Mouse (Mus musculus): ENCODE data around the gene Neurl4.

The Neurl4 gene

DNA sequence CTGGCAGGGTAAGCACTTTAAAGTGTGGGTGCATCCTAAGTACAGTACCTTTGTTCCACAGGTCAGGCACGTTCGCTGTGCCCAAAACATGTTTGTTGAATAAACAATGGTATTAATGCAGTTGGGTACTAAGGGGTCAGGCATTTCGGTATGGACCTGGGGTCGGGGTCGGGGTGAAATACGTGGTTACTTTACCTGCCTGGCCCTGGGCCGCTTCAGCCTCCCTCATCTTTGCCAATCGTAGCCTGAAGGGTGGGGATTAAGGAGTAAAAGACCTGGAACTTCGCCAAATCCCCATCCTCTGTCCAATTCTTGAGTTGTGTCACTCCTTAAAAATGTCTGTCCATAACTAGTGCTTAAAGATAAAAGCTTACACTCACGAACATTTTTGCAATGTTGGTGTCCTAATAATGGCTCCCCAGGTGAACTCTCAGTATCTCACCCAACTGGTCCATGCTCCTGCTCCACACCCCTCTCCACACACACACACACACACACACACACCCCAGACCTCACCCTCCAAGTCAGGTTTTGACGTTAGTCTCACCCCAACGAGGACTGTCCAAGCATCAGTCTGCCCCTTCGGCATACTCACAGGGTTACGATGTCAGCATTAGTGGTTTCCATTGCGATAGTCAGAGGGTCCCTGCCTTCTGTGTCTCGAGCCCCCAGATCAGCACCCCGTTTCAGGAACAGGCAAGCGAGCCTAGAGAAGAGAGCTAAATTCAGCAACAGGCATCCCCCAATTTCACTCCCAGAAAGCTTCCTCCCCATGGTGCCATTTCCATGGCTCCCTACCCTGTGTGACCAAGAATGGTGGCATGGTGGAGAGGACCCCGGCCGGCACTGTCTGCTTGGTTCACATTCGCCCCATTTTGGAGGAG lies 18.8 kb upstream of the Neurl4 start:
- no peak for DNase-seq (ENCODE audit: low spot score)

DNA sequence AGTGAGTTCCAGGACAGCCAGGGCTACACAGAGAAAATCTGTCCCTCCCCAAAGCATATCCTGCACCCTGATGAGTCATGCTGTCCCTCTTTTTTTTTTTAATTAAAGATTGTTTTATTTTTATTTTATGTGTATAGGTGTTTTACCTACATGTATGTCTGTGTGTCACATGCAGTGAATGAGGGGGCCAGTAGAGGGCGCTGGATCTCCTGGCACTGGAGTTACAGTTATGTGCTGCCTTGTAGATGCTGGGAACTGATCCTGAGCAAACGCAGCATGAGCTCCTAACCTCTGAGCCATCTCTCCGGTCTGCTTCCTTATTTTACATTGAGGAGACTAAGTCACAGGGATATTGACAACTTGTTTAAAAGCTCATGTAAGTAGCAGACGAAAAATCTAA lies 17.8 kb upstream of the Neurl4 start:
- no peak for DNase-seq (ENCODE audit: low spot score)

DNA sequence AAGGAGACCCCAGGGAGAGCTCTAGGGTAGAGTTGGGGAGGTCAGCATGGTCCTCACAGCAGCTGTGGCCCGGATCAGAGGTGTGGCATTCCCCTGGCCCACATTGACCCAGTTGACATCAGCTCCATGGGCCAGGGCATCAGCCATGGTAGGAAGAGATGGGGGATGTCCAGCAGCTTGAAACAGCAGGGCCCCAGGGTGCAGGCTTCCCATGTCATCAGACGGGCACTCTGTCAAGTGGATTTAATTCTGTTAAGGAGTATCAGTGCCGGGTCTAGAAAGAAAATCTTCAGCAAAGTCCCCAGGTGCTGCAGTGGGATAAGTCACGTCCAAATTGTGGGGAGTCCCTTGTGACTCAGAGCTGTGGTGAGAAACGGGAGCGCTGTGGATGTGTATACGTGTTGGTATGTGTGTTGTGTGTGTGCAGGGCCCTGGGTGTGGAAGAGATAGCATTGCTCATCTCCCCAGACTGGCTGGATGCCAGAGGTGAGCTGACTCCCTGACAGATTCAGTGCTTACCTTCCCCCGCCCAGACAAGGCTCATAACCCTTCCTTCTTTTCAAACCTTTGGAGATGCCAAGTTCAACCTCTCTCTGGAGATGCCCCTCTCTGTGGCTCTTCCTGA lies 17.2 kb upstream of the Neurl4 start:
- no peak for DNase-seq (ENCODE audit: low spot score)

DNA sequence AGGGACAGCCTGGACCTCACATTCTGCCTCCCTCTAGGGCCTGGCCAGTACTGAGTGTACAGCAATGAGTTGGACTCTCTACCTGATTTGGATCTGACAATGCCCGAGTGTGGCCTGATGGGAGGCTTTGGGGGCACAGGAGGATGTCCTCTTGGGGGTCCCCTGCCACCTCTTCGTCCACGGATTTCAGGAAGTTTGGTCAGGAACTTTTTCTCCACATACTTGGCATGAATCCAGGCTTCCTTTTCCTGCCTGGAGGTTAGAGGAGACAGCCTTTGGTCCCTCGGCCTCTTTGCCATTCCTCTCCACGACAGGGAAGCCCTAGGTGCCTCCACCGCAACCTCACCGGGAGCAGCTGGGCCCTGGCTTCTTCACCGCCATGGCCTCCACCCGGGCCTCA lies 16.6 kb upstream of the Neurl4 start:
- no peak for DNase-seq (ENCODE audit: low spot score)

DNA sequence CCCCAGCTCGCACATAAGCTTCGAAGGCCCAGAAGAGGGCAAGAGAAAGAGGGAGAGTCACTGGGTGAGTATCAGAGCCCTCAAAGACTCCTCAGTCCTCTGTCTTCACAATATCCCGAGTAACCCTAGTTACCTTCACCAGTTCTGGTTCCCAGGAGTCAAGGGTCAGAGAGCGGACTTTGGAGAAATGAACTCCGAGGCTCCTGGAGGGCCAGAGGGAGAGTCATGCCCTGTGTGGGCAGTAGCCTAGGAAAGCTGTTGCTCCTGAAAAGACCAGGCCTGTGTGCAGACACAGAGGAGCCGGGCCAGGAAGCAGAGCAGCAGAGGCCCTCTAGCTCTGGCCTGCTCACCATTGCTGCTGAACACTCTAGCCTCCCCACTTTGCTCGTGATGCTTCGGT lies 16.2 kb upstream of the Neurl4 start:
- DNase-seq (ENCODE audit: low spot score), result no peak

DNA sequence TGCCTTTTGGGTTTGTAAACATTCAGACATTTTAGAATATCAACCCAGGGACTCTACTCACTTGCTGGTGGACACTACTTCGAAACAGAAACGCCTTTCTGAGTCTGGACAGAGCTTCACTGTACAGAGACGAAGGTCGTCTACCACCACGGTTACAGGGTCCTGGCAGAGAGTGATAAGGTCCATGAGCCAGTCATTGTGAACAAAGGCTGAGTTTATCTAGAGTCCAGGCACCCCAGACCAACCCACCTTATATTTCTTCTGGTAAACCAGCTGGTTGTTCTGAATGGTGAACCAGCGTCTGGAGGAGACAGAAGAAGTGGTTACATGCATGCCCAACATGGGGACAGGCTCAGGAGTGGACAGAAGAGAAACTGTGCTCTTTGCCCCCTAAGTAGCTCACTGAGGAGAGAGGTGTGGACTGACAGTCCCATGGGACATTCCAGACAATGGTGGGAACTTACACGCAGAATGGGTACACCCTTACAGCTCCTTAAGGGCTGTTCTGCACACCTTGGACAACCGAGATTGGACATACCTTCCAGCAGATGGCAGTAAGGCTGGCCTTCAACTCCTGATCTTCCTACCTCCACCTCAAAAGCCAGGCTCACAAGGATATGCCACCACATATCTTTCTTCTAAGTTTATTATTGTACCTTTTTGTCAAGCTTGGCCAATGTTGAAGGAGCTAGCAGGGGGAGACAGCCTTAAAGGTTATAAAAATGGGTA lies 13.8 kb upstream of the Neurl4 start:
- DNase-seq (ENCODE audit: low spot score), result no peak

DNA sequence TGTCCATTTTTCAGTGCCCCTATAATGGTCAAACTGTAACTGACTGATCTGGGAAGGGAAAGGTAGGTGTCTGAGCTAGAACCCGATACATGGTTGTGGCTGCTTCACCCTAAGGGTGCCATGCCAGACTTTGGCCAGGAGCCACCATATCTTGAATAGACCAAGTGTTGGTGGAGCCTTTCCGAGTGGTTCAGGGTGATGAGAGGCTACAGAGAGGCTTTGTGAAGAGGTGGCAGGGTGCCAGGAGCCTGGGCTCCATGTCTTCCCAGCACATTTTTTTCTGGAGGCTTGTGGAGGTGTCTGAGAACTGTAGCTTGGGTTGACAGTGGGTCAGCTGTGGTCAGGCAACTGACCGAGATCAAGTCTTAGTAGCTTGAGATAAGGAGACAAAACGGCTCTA lies 9.4 kb upstream of the Neurl4 start:
- no peak for DNase-seq (ENCODE audit: low spot score)

DNA sequence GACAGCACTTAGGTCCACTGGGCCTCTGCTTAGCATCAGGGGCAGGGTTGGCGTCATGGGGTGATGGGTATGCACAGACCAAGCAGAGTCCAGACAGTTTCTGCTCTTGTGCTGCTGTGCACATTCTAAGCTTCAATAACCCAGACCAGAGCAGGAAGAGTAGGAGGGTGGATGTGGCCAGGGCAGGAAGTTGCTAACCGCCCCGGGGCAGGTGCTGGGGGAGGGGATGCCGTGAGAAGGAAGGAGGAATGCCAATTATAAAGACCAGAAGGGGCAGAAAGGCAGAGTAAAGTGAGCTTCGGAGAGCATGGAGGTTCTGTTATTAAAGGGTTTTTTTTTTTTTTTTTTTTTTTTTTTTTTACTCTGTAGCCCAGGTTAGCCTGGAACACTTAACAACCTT lies 6.2 kb upstream of the Neurl4 start:
- no peak for DNase-seq (ENCODE audit: low spot score)

DNA sequence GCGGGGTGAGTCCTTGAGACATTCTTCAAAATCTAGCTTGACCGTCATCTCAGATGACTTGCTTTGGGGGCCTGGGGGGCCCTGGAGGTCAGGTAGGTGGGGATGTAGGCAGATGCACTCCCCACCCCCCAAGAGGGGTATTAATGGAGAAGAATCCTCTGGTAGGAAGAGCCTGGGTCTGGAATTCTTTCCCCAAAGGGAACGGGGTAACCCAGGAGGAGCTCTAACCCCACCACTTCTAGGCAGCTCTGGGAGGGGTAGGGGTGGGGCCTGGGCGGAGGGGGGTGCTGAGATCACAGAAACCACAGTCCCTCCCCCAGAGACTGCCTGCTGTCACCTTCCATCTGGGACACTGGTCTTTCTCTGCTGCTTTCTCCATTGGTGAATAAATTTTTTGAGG lies 5.6 kb upstream of the Neurl4 start, which contains the start of gene Acap1:
Gene Acap1, minus strand, starts transcription at position 249 of the 400 bp plus-strand sequence.
- no peak for DNase-seq (ENCODE audit: low spot score)

DNA sequence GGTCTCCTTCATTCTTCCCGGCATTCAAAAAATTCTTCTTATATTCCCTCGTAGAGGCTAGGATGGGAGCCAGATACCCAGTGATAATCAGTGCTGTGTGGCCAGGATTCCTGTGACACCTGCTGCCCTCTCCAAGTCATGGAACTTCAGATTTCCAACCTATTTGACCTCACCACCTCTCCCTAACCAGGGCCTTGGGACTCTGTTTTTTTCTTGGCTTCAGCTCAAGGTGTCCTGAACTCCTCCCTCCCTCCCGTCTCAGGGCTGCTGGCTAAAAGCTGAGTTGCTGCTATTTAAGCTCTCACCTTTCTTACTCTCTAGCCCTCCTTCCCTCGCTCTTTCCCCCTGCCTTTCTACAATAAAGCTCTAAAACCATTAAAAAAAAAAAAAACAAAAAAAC lies 1.0 kb upstream of the Neurl4 start:
- DNase-seq (ENCODE audit: low spot score), result no peak

DNA sequence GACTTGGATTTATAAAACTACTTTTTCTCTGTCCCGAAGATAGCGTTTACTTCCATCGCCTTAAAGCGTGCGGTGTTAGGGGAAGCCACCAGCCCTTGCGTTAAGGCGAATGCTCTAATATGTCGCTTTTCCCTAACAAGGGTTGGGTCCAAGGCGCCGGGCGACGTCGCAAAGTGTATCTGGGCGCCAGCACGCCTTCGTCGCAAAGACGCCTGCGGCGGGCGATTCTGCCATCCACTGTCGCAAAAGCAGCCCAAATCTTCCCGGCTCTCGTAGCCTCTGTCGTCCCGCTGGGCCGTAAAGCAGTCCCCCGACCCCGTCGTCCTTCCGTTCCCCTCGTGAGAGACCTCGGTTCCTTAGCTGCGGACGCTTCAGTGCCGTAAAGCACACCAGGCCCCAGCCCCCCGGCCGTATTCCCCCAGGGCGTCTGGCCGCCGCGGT lies 554 bp downstream of the Neurl4 start:
- peak; percentile 92 for DNase-seq (ENCODE audit: low spot score)

DNA sequence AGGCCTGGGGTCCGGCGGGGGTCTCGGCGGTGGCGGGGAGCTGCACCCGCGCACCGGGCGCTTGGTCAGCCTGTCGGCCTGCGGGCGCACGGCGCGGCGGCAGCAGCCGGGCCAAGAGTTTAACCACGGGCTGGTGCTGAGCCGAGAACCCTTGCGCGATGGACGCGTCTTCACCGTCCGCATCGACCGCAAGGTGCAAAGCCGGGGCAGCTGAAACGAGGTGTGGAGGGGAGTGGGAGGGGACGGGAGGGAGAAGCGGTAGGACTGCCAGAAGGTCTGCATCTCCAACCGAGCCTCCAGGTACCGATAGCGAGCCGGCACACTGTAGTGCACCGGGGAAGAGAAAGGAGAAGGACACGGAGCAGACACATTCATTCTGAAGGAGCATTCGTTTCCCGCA lies 1.1 kb downstream of the Neurl4 start:
- DNase-seq (ENCODE audit: low spot score), result no peak

DNA sequence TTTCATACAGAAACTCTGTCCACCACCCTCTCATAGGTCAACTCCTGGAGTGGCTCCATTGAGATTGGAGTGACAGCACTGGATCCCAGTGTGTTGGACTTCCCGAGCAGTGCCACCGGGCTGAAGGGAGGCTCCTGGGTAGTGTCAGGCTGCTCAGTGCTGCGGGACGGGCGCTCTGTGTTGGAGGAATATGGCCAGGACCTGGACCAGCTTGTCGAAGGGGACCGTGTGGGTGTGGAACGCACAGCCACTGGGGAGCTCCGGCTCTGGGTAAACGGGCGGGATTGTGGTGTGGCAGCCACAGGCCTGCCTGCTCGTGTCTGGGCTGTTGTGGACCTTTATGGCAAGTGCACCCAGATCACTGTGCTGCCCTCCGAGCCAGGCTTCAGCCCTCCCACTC lies 2.1 kb downstream of the Neurl4 start:
- no peak for DNase-seq (ENCODE audit: low spot score)

DNA sequence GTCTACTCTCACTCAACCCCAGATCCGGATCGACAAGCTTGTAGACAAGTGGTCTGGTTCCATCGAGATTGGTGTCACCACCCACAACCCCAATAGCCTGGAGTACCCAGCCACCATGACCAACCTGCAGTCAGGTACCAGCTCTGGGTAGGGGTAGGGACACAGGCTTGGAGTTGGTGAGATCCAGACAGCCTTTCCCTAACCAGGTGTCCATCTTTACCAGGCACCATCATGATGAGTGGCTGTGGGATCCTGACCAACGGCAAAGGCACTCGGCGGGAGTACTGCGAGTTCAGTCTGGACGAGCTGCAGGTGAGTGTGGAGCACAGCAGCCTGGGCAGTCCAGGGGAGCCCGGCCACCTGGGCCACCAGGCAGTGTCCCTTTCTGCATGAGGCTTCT lies 3.4 kb downstream of the Neurl4 start:
- DNase-seq (ENCODE audit: low spot score), result no peak

DNA sequence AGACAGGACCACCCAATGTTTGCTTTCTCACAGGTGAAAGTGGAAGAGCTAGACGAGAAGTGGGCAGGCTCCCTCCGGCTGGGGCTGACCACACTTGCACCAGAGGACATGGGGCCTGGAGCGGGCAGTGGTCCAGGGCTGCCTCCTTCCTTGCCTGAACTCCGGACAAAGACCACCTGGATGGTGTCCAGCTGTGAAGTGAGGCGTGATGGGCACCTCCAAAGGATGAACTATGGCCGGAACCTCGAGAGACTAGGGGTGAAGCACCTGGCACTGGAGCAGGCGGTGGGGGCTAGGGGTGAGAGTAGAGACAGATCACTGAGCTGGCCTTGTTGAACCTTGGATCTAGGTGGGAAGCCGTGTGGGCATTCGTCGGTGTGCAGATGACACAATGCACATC lies 7.8 kb downstream of the Neurl4 start:
- DNase-seq (ENCODE audit: low spot score), result no peak

DNA sequence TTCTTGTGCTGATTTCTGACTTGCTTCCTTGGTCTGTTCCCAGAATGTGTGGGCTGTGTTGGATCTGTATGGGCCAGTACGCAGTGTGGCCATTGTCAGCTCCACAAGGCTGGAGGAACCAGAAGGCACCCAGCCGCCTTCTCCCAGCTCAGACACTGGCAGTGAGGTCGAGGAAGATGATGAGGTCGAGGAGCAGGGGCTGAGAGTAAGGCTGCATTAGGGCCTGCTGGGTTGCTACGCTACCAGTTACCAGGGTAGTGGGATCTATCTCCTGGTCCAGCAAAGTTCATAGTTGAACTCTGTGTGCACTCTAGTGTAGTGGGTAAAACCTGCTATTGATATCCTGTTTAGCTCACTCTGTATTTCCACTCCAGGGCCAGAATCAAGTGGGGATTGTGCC lies 8.3 kb downstream of the Neurl4 start:
- no peak for DNase-seq (ENCODE audit: low spot score)

DNA sequence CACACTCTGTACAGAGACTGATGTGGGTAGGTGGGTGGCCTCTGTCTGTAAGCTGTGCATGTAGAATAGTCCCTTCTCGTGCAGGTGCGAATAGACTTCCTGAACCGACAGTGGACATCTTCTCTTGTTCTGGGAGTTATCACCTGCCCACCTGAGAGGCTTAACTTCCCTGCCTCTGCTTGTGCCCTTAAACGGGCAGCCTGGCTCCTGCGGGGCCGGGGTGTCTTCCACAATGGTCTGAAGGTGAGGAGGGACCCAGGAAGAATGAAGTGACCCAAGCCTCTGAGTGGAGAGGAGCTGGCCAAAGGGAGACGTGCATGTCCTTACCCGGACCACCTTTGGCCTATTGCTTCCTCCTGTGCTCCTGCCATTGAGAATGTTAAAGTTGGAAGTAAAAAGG lies 9.3 kb downstream of the Neurl4 start:
- DNase-seq (ENCODE audit: low spot score), result no peak

DNA sequence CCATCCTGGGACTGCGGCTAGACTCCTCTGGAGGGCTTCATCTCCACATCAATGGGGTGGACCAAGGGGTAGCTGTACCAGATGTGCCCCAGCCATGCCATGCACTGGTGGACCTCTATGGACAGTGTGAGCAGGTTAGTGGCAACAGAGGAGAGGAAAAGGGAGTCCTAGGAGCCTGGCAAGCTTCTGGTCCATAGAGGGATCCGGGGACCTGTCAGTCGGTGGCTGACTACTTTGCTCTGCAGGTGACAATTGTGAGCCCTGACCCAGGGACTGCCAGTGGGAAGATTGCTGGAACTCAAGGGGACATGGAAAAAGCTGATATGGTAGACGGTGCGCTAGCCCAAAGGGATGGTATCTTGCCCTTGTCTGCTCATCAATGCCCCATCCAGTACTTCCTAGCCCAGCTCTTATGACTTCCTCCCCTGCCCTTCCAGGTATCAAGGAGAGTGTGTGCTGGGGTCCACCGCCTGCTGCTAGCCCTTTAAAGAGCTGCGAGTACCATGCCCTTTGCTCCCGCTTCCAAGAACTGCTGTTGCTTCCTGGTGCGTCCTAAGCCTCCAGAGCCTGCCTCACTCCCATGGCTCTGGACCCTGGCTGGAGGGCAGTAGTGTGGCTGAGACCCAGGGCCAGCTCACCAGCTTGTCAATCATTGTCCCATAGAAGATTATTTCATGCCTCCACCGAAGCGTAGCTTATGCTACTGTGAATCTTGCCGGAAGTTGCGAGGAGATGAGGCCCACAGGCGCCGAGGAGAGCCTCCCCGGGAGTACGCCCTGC lies 10.1 kb downstream of the Neurl4 start:
- DNase-seq (ENCODE audit: low spot score), result no peak

DNA sequence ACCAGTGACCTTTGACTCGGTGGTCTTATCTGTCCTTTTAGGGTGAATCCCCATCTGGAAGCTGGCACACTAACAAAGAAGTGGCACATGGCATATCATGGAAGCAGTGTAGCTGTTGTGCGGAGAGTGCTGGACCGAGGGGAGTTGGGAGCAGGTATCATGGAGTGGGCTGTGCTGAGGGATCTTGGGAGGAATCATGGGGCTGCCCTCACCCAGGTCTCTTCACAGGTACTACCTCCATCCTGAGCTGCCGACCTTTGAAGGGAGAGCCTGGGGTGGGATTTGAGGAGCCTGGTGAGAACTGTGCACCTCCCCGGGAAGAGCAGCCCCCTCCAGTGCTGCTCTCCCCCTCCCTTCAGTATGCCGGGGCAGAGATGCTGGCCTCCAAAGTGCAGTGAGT lies 10.8 kb downstream of the Neurl4 start:
- DNase-seq (ENCODE audit: low spot score), result no peak

DNA sequence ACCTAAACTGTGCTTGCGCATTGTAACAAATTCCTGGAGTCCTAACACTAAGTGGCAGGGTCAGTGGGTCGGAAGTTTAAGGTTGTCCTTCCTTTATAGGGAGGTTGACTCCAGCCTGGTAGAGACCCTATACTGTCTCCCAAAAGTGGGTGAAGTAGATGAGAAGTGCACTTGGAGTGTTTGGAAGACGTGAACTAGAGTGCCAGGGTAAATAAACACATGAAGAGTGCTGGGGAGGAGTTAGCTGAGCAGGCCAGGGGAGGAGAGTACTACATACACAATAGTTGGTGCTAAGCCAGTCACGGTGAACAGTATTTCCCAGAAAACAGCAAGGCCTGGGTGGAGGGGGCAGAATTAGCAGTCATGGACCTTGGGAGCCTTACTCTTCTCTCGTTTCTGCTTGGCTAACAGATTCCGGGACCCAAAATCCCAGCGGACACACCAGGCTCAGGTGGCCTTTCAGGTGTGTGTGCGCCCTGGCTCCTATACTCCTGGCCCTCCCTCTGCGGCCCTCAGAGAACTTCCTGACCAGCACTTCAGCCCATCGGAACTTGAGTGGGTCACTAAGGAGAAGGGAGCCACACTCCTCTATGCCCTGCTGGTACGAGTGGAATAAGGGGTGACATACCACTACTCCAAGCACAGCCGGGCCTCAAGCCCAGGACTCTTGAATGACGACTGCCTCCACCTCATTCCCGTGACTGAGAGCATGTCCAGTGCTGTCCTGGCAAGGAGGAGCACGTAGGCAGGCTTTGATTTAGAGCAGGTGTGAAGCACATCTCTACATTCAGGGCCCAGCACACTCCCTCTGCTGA lies 12.1 kb downstream of the Neurl4 start:
- DNase-seq (ENCODE audit: low spot score), result no peak
